Mouse (Mus musculus) kidney, postnatal 10 days (tissue): ENCODE measurements around the gene Pld4.

Experiments used
- DNase-seq: peaks from one replicate; pipeline ENCODE4 v3.0.0; 2021; ENCODE audit warnings: mixed read lengths

The Pld4 gene

DNA sequence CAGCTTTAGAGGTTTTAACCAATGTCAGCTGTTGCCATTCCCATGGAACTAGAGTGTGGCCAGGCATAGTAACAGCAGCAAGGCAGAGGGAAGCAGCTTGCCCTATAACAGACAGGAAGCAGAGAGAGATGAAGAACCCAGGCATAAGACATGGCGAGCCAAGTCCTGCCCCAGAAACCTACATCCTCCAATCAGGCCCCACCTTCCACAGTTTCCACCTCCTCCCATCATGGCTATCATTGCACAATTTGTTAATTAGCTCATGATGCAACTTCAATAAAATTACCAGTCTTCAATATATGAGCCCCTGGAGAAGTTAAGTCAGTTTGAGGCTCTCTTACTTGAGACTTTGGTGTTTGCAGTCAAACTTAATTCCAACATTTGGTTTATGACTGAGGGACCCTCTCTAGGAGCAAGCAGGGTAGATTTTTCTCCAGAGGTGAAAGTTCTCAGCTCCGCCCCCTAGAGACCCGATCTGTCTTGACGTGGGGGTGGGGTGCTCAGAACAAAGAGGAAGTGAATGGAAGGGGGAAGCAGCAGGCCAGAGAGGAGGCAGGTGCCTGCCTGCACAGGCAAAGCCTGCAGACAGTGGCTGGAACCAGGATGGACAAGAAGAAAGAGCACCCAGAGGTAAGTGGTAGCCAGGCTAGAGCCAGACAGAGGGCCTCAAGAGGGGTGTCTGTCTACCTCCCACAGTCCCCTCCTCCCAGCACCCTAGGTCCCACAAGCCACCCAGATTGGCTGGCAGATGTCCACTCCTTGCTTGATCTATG, at the start of gene Pld4:
Gene Pld4 (plus strand): TSS at position 502 of the 773 bp plus-strand sequence.
- peak; percentile 7 for DNase-seq

DNA sequence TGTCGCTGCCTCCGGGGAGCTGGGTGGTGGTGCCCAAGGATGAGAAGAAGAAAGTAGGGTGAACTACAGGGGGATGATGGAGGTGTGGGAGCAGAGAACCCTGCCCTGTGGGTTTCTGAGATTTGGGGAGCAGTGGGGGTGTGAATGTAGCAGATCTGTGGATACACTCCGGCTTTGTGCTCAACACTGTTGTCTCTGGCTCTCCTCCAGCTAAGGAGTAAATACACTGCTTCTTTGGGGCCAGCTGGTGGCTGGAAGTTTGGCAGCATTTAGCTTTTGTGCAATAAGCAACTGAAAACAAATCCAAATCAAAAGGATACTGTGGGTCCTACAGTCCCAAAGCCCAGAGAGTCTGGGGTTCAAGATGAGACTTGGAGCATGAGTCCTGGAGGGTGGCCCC, 46.5 kb upstream of the Pld4 start:
- peak; percentile 58 for DNase-seq

DNA sequence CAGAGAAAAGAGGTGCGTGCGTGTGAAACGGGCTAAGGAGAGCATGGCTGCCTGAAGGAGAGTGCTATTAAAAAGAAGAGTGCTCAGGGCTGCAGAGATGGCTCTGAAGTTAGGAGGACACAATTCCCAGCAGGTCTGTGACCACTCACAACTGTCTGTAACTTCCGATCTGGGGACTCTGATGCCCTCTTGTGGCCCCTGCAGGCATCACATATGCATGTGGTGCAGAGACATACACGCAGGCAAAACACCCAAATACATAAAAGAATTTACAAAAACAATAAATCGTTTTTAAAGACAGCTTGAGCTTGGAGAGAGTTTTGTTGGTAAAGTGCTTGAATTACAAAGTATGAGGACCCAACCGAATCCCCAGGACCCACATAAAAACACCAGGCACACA, 43.3 kb upstream of the Pld4 start:
- peak; percentile 81 for DNase-seq

DNA sequence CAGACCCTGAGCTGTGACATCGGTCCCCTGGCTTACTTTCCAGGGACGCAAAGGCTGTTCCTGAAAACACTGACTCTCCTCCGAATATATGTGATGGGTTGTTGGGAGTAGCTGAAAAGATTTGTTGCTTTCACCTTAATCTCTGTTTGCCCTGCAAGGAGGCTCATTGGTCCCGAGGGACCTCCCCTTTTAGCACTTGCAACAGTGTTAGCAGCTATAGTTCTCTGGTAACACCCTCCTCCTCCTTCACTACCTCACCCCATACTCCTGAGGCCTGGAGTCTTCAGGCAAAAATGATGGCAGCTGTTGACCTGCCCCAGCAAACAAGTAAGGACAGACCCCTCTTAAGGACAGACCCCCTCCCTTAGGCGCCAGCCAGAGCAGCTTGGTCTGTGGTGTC, 41.5 kb upstream of the Pld4 start:
- DNase-seq: no peak

DNA sequence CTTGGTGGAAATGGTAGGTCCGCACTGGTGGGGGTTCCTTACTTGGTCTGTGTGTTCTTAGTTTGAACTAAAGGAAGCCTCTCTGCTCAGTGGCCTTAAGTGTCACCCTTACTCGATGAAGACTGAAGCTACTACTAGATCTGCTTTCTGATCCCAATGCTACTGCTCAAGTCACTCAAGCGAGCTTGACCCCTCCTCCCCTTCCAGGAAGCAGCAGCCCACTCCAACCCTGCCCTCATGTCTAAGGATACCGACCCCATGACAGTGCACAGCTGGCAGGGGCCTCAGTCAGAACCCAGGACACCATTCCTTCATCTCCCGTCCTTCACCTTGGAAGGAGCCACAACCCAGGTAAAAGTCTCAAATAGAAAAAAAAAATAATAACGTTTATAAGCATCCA, 40.2 kb upstream of the Pld4 start, which contains the start of gene Cep170b:
Gene Cep170b (plus strand): TSS at position 240 of the 400 bp plus-strand sequence.
- peak; percentile 45 for DNase-seq

DNA sequence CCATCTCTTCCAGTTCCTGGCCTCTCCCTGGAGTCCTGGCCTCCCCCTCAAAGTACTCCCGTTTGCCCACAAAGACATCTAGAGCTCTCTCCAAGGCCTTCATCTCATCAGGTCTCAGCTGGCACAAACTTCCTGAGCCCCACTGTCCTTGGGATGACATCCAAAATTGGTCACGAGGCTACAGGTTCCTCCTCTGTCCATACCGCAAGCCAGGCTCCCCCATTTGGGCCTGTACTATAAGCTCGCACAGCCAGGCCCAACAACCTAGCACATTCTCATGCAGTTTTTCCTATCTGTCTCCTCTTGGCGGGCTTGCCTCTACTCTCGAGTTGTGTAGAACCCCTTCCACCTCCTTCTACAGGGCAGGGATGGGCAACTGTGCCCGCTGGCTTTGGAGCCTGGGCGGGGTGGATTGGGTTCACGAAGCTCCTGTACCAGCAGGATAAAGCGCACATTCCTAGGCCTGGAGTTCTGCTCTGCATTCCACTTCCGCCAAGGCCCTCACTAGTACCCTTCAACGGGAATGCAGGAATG, 39.5 kb upstream of the Pld4 start:
- no peak for DNase-seq

DNA sequence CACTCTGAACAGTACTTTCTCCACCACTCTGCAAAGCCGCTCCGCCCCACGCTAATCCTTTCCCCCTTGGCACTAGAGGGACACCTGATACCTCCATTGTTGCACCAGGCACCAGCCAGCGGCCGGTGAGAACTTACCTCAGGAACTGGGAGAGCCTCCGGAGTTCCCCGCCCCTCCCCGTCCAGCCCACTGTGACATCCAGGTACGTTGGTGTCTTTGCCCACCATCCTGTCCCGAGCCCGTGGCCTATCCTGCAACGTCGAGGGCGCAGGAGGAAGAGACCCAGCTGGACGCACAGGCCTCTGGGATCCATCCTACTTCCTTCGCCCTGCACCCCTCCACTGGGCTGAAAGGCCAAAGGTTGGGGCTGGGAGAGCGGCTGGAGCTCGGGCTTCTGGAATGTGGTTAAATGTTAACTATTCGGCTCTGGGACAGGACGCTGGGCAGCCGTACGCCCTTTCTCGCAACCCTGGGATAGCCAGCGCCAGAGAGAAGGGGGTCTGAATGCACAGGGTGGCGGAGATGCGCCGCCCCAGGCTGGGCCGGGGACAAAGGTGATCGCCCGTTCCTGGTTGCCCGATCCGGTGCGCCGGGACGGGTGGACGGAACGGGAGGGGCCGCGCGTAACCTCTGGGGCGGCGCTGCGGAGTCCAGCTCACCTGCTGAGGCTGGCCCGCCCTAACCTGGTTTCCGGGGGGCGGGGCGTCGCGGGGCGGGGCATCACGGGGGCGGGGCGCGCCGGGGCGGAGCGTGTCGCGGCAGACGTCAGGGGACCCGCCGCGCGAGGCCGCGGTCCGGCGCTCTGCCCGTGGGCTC, 38.8 kb upstream of the Pld4 start:
- DNase-seq: peak; percentile 86

DNA sequence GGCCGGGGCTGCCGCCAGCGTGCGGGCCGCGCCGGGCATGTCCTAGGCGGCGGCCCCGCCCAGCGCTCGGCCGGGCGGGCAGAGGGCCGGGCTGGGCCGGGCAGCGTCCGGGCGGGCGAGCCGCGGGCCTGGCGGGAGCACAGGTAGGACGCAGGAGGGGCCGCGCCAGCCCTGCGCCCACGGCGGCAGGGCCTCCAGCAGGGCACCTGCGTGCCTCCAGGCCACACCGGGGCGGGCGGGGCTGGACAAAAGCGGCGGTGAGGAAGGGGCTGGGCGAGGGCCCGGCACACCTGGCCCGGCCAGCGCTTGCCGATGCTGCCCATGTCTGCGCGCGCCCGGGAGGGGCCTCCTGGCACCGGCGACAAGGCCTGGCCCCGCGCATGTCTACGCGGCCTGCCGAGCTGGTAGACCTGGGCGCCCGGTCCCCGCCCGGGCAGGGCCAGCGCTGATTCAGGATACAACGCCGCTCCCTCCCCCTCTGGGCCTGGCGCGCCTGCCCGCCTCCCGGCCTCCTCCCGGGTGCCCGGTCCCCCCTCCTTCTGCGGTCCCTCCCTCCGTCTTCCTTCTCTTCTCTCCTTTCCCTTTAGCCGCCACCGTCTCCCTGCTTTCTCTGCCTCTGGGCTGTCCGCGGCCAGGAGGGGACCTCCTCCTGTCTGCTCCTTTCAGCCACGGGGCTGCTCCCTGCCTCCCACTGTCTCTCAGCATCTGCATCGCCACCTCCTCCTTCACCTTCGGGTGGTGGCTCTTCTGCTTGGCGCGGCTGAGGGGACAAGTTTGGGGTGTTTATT, 38.0 kb upstream of the Pld4 start:
- DNase-seq: peak; percentile 78

DNA sequence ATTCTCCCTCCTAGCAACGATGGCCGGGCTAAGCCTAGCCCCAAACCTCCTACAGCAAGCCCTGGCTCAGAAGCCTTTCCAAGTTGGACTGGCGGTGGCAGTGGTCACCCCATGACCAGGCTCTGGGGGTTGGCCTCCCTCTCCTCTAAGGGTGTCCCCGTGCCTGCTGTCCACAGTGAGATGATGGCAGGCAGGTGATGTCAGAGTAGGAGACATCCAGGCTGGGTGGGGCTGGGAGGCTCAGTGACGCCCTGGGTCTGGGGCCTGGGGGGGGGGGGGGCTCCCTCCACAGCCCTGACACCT, 37.5 kb upstream of the Pld4 start:
- no peak for DNase-seq

DNA sequence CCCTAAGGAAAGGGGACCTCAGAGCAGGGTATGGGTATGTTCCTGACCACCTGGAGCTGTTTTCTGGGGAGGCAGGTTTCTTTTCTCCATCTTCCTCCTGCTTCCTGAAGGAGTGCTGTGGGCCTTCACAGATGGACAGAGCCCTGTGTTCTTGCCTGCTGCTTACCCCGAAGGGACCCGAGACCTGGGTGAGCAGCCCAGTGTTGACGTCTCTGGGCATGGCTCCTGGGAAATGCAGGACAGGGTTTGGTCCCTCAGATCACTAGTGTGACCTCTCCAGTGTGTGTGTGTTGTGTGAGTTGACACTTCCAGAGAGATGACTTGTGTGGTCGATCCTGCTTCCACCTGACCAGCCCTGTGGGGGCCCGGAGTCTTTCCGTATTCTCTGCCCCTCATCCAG, 37.0 kb upstream of the Pld4 start:
- DNase-seq: no peak

DNA sequence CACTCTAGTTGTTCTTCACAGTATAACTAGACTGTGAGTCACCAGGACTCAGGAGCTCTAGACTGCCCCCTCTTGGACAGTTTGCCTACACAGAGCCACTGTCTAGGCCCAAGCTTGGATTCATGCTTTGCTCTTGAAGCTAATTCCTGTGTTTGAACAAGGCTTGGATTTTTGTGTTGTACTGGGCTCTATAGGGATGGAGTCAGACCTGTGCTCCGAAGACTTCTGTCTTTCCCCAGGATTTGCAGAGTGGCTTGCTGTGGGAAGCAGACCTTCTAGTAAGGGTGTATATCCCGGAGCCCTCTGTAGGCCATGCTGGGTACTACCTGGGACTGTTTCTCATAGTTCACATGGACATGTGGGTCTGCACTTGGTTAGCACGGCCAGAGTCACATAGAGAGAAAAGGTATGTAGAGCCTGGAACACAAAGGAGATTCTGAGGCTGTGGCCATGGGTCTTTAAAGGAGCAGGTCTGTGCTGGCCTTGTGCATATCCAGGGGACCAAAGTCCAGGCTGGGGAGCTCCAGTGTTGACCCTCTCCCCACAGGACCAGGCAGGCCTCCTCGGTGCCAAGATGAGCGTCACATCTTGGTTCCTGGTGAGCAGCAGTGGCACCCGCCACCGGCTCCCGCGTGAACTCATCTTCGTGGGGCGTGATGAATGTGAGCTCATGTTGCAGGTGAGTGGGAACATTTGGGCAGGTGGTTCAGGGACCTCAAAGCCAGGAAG, 36.2 kb upstream of the Pld4 start:
- peak; percentile 88 for DNase-seq

DNA sequence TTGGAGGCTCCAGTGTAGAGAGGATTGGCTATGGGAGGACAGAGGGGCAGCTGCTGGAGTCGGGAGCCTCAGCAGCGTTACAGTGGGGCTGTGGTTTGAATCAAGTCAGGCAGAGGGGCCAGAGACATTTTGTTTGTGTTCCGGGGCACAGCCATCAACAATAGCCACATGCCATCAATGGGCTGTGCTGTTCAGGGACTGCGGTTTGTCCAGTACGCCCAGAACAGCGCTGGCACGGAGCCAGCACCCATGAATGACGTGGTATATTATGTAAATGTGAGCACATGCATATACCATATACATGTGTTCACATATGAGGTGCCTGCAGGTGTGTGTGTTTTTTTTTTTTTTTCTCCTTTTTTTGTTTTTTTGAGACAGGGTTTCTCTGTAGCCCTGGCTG, 32.7 kb upstream of the Pld4 start:
- no peak for DNase-seq

DNA sequence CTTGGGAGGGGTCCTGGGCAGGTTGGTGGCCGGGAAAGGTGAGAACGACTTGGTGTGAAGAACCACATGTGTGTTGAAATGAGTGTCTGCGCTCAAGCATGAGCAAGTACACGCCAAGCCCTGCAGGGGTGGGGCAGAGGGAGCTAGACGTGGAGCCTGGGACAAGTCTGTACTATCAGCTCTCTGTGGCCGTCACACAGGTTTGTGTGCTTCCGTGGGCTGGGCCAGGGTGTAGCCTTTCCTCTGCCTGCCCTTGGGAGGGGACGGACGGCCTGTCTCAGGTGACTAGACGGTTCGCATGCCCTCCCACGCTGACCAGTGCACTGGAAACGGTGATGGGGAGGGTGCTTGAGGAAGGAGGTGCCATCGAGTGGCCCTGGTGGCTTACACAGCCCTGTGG, 29.6 kb upstream of the Pld4 start:
- no peak for DNase-seq

DNA sequence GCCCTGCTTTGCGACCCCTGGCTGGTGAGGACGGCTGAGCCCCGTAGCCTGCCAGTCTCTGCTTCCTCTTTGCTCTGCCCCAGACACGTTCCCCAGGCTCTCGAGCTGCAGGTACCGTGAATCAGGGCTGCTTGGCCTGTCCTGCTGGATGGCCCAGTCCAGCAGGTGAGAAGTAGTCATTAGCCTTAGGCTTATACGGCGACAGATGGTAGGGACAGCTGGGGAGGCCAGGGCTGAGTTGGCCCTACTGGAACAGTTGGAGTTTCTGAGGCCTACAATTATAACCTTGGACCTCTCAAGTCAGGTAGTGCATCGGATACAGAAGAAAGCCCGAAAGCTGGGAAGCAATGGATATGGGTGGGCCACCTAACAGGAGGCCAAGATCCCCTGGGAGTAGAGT, 27.9 kb upstream of the Pld4 start:
- no peak for DNase-seq

DNA sequence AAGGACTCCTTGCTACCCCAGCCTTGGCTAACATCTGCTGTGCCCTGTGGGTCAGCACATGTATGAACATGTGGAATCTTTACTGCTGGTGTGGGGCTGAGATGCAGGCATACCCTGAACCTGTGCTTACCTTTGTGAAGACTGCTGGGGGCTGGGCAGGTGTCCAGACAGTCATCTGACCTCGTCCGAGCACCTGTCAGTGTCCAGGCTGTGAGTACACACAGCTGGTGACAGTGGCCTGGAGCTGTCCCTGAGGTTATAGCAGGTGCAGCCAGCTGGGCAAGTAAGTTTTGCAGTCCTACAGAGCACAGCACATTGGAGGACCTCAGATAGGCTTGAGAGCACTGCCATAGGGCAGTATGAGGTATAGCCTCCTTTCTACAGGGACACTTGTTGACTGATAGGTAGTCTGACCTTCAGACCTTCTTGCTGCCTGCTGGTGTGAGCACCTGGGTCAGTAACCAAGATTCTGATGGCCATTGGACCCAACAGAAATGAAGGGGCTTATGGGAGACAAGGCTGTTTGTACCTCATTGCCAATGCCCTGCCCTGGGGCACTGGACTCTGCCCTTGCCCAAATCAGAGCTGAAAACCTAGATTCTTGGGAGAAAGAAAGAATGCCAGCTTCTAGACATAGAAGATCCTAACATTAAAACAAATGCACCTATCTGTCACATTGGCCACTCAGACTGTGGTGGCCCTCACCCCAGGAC, 26.2 kb upstream of the Pld4 start:
- peak; percentile 27 for DNase-seq

DNA sequence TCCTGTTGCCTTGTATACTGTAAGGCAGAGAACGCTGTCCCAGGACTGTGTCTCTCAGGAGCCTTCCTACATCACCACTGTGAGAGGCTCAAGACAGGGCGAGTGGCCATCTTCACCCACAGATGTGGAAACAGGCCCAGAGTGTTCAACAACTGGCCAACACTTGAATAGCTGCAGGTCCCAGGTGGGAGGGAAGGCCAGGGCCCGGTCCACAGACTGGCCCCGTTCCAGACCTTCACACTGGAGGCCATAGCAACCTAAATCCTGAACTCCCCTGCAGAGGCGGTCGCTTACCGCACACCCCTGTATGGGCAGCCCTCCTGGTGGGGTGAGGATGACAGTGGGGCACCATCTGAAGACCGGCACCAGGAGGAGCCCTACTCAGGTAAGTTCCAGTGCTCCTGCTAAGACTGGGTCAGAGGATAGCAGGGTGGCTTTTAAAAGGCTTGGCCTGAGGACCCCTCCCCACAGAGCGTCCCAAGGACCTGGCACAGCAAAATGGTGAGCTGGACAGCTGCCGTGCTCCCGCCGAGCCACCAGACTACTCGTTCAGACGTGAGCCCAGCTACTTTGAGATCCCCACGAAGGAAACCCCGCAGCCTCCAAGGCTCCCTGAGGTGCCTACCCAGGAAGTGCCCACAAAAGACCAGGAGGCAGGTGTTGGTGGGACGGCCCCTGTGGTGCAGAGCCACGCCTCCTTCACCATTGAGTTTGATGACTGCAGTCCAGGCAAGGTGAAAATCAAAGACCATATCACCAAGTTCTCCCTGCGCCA, 25.4 kb upstream of the Pld4 start:
- peak; percentile 8 for DNase-seq

DNA sequence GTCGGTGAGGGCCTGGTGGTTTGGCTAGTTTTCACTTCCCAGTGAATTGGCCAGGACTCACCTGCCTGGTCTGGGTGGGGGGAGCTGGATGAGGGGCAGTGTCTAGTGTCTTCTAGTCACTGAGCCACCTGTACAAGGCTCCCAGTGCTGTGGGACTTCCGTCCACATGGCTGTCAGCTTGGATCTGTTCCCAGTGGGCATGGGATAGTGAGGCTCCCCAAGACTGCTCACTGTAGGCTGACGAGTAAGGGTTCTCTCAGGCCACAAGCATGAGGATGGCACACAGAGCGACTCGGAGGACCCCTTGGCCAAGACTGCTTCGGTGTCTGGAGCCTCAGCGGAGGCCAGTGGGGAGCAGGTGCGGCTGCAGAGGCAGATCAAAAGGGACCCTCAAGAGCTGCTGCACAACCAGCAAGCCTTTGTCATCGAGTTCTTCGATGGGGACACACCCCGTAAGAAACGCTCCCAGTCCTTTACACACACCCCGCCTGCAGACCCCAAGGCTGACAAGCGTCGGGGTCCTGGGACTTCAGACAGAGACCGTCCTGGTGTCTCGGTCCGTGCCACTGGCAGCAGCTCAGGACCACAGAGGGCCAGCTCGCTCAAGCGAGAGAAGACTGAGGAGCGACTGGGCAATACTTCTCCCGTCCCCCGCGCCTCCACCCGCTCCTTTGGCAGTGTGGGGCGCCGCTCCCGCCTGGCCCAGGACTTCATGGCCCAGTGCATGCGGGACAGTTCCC, 24.4 kb upstream of the Pld4 start:
- DNase-seq: peak; percentile 10

DNA sequence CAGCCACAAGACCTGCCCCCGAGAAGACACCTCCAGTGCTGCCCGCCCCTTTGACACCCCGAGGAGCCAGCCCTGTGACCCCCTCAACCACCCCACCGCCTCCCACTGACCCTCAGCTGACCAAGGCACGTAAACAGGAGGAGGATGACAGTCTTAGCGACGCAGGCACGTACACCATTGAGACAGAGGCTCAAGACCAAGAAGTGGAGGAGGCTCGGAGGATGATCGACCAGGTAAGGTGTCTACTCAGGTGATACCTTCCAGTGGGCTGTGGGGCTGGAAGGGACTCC, 23.9 kb upstream of the Pld4 start:
- DNase-seq: peak; percentile 11

DNA sequence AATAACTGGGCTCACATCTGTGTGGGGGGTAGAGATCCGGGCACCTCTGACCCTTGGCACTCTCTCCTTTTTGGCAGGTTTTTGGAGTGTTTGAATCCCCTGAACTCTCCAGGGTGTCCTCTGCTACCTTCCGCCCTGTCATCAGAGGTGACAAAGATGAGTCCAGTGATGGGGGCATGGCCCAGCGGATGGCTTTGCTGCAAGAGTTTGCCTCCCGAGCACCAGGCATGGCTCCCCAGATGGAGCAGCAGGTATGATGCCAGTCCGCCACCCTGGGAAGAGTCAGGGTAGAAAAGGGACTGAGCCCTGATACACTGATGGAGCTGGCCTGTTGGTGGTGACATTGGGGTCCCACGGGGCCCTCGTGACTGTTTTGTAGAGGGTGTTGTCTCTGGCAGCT, 23.4 kb upstream of the Pld4 start:
- DNase-seq: peak; percentile 5

DNA sequence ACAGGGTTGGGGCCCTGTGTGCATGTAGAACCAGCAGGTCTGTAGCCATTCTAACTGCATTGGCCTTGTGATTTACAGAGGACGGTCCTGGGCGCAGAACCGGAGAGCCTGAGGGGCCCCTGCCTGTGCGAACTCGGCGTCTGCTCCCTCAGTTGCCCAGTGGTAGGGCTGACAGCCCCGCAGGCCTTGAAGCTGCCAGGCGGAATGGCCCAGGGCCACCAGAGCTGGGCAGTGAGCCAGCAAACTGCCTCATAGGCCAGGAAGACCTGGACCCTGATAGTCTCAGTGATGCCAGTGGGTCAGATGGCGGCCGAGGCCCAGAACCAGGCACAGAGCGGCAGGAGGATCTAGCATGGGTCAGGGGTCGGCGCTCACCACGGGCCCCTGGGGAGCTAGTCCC, 22.7 kb upstream of the Pld4 start:
- DNase-seq: peak; percentile 64
